Mouse (Mus musculus) stomach, embryonic 14.5 days (tissue): Measurements from ENCODE around the gene Rhoh. TPM values are rescaled to one million over a fixed set of nuclear protein-coding genes. Genes with fewer than 3 reads are reported as not detected.

ENCODE experiments used
- ATAC-seq: fragments of 200-750 bp; cut with Nextera tagmentation; 2 replicates; pipeline ENCODE4 v1.8.0; 2017; ENCODE audit warnings: low read depth, moderate TSS enrichment; ENCODE audit not compliant: insufficient number of reproducible peaks, insufficient read depth, low FRiP score
- H3K27ac ChIP-seq: fragments of 300-500 bp; sonication (generic); 2 replicates; pipeline ENCODE4 v1.5.1; 2014; ENCODE audit warnings: mild to moderate bottlenecking, low read length, moderate library complexity, mixed read lengths
- H3K27me3 ChIP-seq: fragments of 300-500 bp; sonication (generic); 2 replicates; pipeline ENCODE4 v1.6.1; 2014; ENCODE audit warnings: low read length, control low read depth, mixed read lengths; ENCODE audit not compliant: control insufficient read depth, insufficient read depth
- H3K36me3 ChIP-seq: fragments of 300-500 bp; sonication (generic); 2 replicates; pipeline ENCODE4 v1.6.1; 2014; ENCODE audit warnings: mild to moderate bottlenecking, control low read depth, low read length, moderate library complexity, mixed read lengths; ENCODE audit not compliant: control insufficient read depth, insufficient read depth
- H3K4me1 ChIP-seq: fragments of 300-500 bp; sonication (generic); 2 replicates; pipeline ENCODE4 v1.6.1; 2014; ENCODE audit warnings: low read length, control low read depth, mixed read lengths; ENCODE audit not compliant: control insufficient read depth, insufficient read depth
- H3K4me2 ChIP-seq: fragments of 300-500 bp; sonication (generic); replicated peaks from 2 replicates; pipeline ENCODE4 v1.6.1; 2014; ENCODE audit warnings: low read depth, low read length, control low read depth
- H3K4me3 ChIP-seq: fragments of 300-500 bp; sonication (generic); 2 replicates; pipeline ENCODE4 v1.5.1; 2014; ENCODE audit warnings: low read depth, low read length, control low read depth
- H3K9ac ChIP-seq: fragments of 300-500 bp; sonication (generic); replicated peaks from 2 replicates; pipeline ENCODE4 v1.6.1; 2014; ENCODE audit warnings: low read depth, mild to moderate bottlenecking, control low read depth, low read length, moderate library complexity, mixed read lengths
- H3K9me3 ChIP-seq: fragments of 300-500 bp; sonication (generic); 2 replicates; pipeline ENCODE4 v1.6.1; 2016; ENCODE audit warnings: low read depth, low read length, control low read depth; ENCODE audit not compliant: control insufficient read depth
- WGBS: fragments of 180-500 bp; shearing (Covaris S2); extraction: QIAGEN DNeasy Blood & Tissue Kit; methylation state at CpG from one replicate; pipeline ENCODE4 v1.1.7; 2014; 5-methylcytosine and 5-hydroxymethylcytosine counted together
- polyA plus RNA-seq: library from polyadenylated mRNA; unstranded; fragments of >200 nt; fragmentation: Nextera tagmentation; extraction: Ambion mirVana; gene quantifications from 2 replicates; pipeline ENCODE4 v1.2.1, GENCODE M21; 2014

Rhoh gene
- polyA plus RNA-seq, 1 experiment from 2014 or later = 0.67 TPM

- H3K4me3 ChIP-seq = no peak overlapping the region
- WGBS = 91% methylated on average over 7 of the region's 7 CpGs
- H3K4me2 ChIP-seq = no peak overlapping the region
- no peaks in the 10 kb centered on the region for H3K4me1 ChIP-seq
- no peak overlapping the region for H3K27ac ChIP-seq
- H3K27me3 ChIP-seq = no peaks in the 10 kb centered on the region
- no peak overlapping the region for H3K9ac ChIP-seq
- H3K36me3 ChIP-seq = no peaks in the 10 kb centered on the region
- H3K9me3 ChIP-seq = no peaks in the 10 kb centered on the region
- ATAC-seq = no peak
Measured at GRCm38 (mm10) chr5:65864486-65864885, 3.5 kb downstream of the Rhoh start.

- no peaks in the 10 kb centered on the region for H3K27me3 ChIP-seq
- no peak overlapping the region for H3K27ac ChIP-seq
- no peak overlapping the region for H3K4me2 ChIP-seq
- no peak for ATAC-seq
- 73% methylated on average over 3 of the region's 3 CpGs for WGBS
- no peaks in the 10 kb centered on the region for H3K9me3 ChIP-seq
- no peaks in the 10 kb centered on the region for H3K36me3 ChIP-seq
- no peak overlapping the region for H3K4me3 ChIP-seq
- no peak overlapping the region for H3K9ac ChIP-seq
- H3K4me1 ChIP-seq = no peaks in the 10 kb centered on the region
Measured at GRCm38 (mm10) chr5:65864946-65865345, 3.9 kb downstream of the Rhoh start.

GRCm38 (mm10) chr5:65866591-65866990 lies 5.6 kb downstream of the Rhoh start:
- Histone ChIP-seq H3K27ac (no peak overlapping the region), H3K4me2 (no peak overlapping the region), H3K4me1 (no peaks in the 10 kb centered on the region), H3K27me3 (no peaks in the 10 kb centered on the region), H3K36me3 (no peaks in the 10 kb centered on the region), H3K4me3 (no peak overlapping the region), H3K9me3 (no peaks in the 10 kb centered on the region), H3K9ac (no peak overlapping the region)
- 86% methylated on average over 6 of the region's 6 CpGs for WGBS
- ATAC-seq = no peak

GRCm38 (mm10) chr5:65867380-65868116 lies 6.5 kb downstream of the Rhoh start:
- Histone ChIP-seq H3K4me3 (no peak overlapping the region), H3K9ac (no peak overlapping the region), H3K36me3 (no peaks in the 10 kb centered on the region), H3K4me2 (no peak overlapping the region), H3K27me3 (no peaks in the 10 kb centered on the region), H3K4me1 (no peaks in the 10 kb centered on the region), H3K27ac (no peak overlapping the region), H3K9me3 (no peaks in the 10 kb centered on the region)
- no peak for ATAC-seq
- WGBS = 68% methylated on average over 7 of the region's 7 CpGs

- Histone ChIP-seq H3K4me1 (no peaks in the 10 kb centered on the region), H3K4me2 (no peak overlapping the region), H3K27ac (no peak overlapping the region), H3K9me3 (no peaks in the 10 kb centered on the region), H3K4me3 (no peak overlapping the region), H3K36me3 (no peaks in the 10 kb centered on the region), H3K27me3 (no peaks in the 10 kb centered on the region), H3K9ac (no peak overlapping the region)
- 73% methylated on average over 3 of the region's 3 CpGs for WGBS
- no peak for ATAC-seq
Measured at GRCm38 (mm10) chr5:65868419-65868818, 7.4 kb downstream of the Rhoh start.

GRCm38 (mm10) chr5:65869660-65870059 lies 8.6 kb downstream of the Rhoh start:
- Histone ChIP-seq H3K4me2 (no peak overlapping the region), H3K27ac (no peak overlapping the region), H3K9me3 (no peaks in the 10 kb centered on the region), H3K36me3 (no peaks in the 10 kb centered on the region), H3K4me1 (no peaks in the 10 kb centered on the region), H3K27me3 (no peaks in the 10 kb centered on the region), H3K9ac (no peak overlapping the region), H3K4me3 (no peak overlapping the region)
- no peak for ATAC-seq
- WGBS = 94% methylated on average over 4 of the region's 4 CpGs

GRCm38 (mm10) chr5:65871276-65871875 lies 10.4 kb downstream of the Rhoh start:
- Histone ChIP-seq H3K27me3 (no peaks in the 10 kb centered on the region), H3K4me1 (no peaks in the 10 kb centered on the region), H3K9ac (no peak overlapping the region), H3K4me2 (no peak overlapping the region), H3K9me3 (no peaks in the 10 kb centered on the region), H3K36me3 (no peaks in the 10 kb centered on the region), H3K27ac (no peak overlapping the region), H3K4me3 (no peak overlapping the region)
- ATAC-seq = no peak
- 82% methylated on average over 13 of the region's 13 CpGs for WGBS

- no peaks in the 10 kb centered on the region for H3K36me3 ChIP-seq
- WGBS = 78% methylated on average over 4 of the region's 4 CpGs
- no peak overlapping the region for H3K4me3 ChIP-seq
- H3K27ac ChIP-seq = no peak overlapping the region
- ATAC-seq = no peak
- no peaks in the 10 kb centered on the region for H3K9me3 ChIP-seq
- no peak overlapping the region for H3K9ac ChIP-seq
- no peaks in the 10 kb centered on the region for H3K4me1 ChIP-seq
- H3K27me3 ChIP-seq = no peaks in the 10 kb centered on the region
- H3K4me2 ChIP-seq = no peak overlapping the region
Measured at GRCm38 (mm10) chr5:65873212-65873611, 12.2 kb downstream of the Rhoh start.

- no peak overlapping the region for H3K4me2 ChIP-seq
- H3K4me1 ChIP-seq = no peaks in the 10 kb centered on the region
- ATAC-seq = no peak
- no peak overlapping the region for H3K4me3 ChIP-seq
- H3K27me3 ChIP-seq = no peaks in the 10 kb centered on the region
- H3K9ac ChIP-seq = no peak overlapping the region
- H3K9me3 ChIP-seq = no peaks in the 10 kb centered on the region
- 94% methylated on average over 7 of the region's 7 CpGs for WGBS
- H3K36me3 ChIP-seq = no peaks in the 10 kb centered on the region
- no peak overlapping the region for H3K27ac ChIP-seq
Measured at GRCm38 (mm10) chr5:65875269-65875668, 14.3 kb downstream of the Rhoh start.
